Mouse (Mus musculus) liver, embryonic 11.5 days (tissue): Measurements from ENCODE around the gene Akap10. TPM values are rescaled to one million over a fixed set of nuclear protein-coding genes. Genes with fewer than 3 reads are reported as not detected.
A peak's percentile ranks its signal among the peaks of the same experiment; 100 is the strongest.

ENCODE experiments used
- ATAC-seq: fragments of 200-750 bp; cut with Nextera tagmentation; replicated peaks from 2 replicates; pipeline ENCODE4 v1.8.0; 2017; ENCODE audit warnings: moderate number of reproducible peaks, mild to moderate bottlenecking, moderate TSS enrichment, moderate library complexity; ENCODE audit not compliant: low FRiP score
- DNase-seq: peaks from one replicate; pipeline ENCODE4 v3.0.0-alpha.2; 2017; ENCODE audit warnings: low spot score
- H3K27ac ChIP-seq: fragments of 300-500 bp; sonication (generic); 2 replicates; pipeline ENCODE4 v1.5.1; 2014; ENCODE audit warnings: mild to moderate bottlenecking, low read depth, low read length, control low read depth
- H3K27me3 ChIP-seq: fragments of 300-500 bp; sonication (generic); replicated peaks from 2 replicates; pipeline ENCODE4 v1.6.1; 2014; ENCODE audit warnings: low read length, mixed read lengths; ENCODE audit not compliant: control insufficient read depth, insufficient read depth
- H3K36me3 ChIP-seq: fragments of 300-500 bp; sonication (generic); 2 replicates; pipeline ENCODE4 v1.6.1; 2014; ENCODE audit warnings: mild to moderate bottlenecking, low read length, moderate library complexity, mixed read lengths; ENCODE audit not compliant: control insufficient read depth, insufficient read depth
- H3K4me1 ChIP-seq: fragments of 300-500 bp; sonication (generic); replicated peaks from 2 replicates; pipeline ENCODE4 v1.6.1; 2014; ENCODE audit warnings: low read length, mixed read lengths; ENCODE audit not compliant: control insufficient read depth, insufficient read depth
- H3K4me2 ChIP-seq: fragments of 300-500 bp; sonication (generic); 2 replicates; pipeline ENCODE4 v1.6.1; 2014; ENCODE audit warnings: mild to moderate bottlenecking, control low read depth, moderate library complexity
- H3K4me3 ChIP-seq: fragments of 300-500 bp; sonication (generic); 2 replicates; pipeline ENCODE4 v1.5.1; 2014; ENCODE audit warnings: low read depth, low read length, control low read depth
- H3K9ac ChIP-seq: fragments of 300-500 bp; sonication (generic); 2 replicates; pipeline ENCODE4 v1.6.1; 2014; ENCODE audit warnings: low read depth, low read length, control low read depth
- H3K9me3 ChIP-seq: fragments of 300-500 bp; sonication (generic); 2 replicates; pipeline ENCODE4 v1.6.1; 2016; ENCODE audit warnings: low read length, inconsistent platforms, mixed read lengths; ENCODE audit not compliant: control insufficient read depth
- WGBS: fragments of 180-500 bp; shearing (Covaris S2); extraction: QIAGEN DNeasy Blood & Tissue Kit; methylation state at CpG from one replicate; pipeline ENCODE4 v1.1.7; 2014; 5-methylcytosine and 5-hydroxymethylcytosine counted together
- polyA plus RNA-seq: library from polyadenylated mRNA; unstranded; fragments of >200 nt; fragmentation: Nextera tagmentation; extraction: Ambion mirVana; gene quantifications from 2 replicates; pipeline ENCODE4 v1.2.1, GENCODE M21; 2014

Akap10 gene
- polyA plus RNA-seq, 1 experiment from 2014 or later = 17.9 TPM

GRCm38 (mm10) chr11:61950632-61951031 is 20.6 kb upstream of the Akap10 start:
- DNase-seq (peak; percentile 79), ATAC-seq (0 out of 2 replicates have a peak, but pooled peaks have one; percentile 34)
- Histone ChIP-seq H3K27ac (no peak overlapping the region), H3K36me3 (no peaks in the 10 kb centered on the region), H3K4me1 (no peaks in the 10 kb centered on the region), H3K4me2 (no peak overlapping the region), H3K27me3 (no peaks in the 10 kb centered on the region), H3K9me3 (no peaks in the 10 kb centered on the region), H3K9ac (no peak overlapping the region), H3K4me3 (no peak overlapping the region)
- WGBS = 18% methylated on average over 10 of the region's 10 CpGs

GRCm38 (mm10) chr11:61949315-61949714 is 19.3 kb upstream of the Akap10 start:
- H3K27ac ChIP-seq = no peak overlapping the region
- no peak overlapping the region for H3K9ac ChIP-seq
- no peaks in the 10 kb centered on the region for H3K36me3 ChIP-seq
- no peaks in the 10 kb centered on the region for H3K4me1 ChIP-seq
- no peaks in the 10 kb centered on the region for H3K27me3 ChIP-seq
- 4% methylated on average over 3 of the region's 3 CpGs for WGBS
- H3K4me2 ChIP-seq = no peak overlapping the region
- H3K9me3 ChIP-seq = no peaks in the 10 kb centered on the region
- no peak overlapping the region for H3K4me3 ChIP-seq
- DNase-seq (no peak), ATAC-seq (no peak)

- ATAC-seq (no peak), DNase-seq (no peak)
- H3K36me3 ChIP-seq = no peaks in the 10 kb centered on the region
Observed at GRCm38 (mm10) chr11:61946608-61947007, 16.6 kb upstream of the Akap10 start.

GRCm38 (mm10) chr11:61944417-61944816 is 14.4 kb upstream of the Akap10 start:
- H3K9ac ChIP-seq = no peak overlapping the region
- whole genome bisulfite sequencing = 67% methylated on average over 9 of the region's 9 CpGs
- H3K36me3 ChIP-seq = no peaks in the 10 kb centered on the region
- no peaks in the 10 kb centered on the region for H3K9me3 ChIP-seq
- H3K4me3 ChIP-seq = no peak overlapping the region
- DNase-seq (no peak), ATAC-seq (no peak)
- H3K27me3 ChIP-seq = no peaks in the 10 kb centered on the region
- no peak overlapping the region for H3K27ac ChIP-seq
- H3K4me2 ChIP-seq = no peak overlapping the region
- no peaks in the 10 kb centered on the region for H3K4me1 ChIP-seq

More at GRCm38 (mm10) chr11:61946608-61947007, 16.6 kb upstream of the Akap10 start:
- WGBS = 84% methylated on average over 4 of the region's 4 CpGs
- Histone ChIP-seq H3K4me1 (no peaks in the 10 kb centered on the region), H3K9ac (no peak overlapping the region), H3K4me2 (no peak overlapping the region), H3K9me3 (no peaks in the 10 kb centered on the region), H3K4me3 (no peak overlapping the region), H3K27ac (no peak overlapping the region), H3K27me3 (no peaks in the 10 kb centered on the region)

- no peak for DNase-seq
- Histone ChIP-seq H3K9me3 (no peaks in the 10 kb centered on the region), H3K9ac (no peak overlapping the region), H3K27me3 (no peaks in the 10 kb centered on the region), H3K4me2 (no peak overlapping the region), H3K36me3 (no peaks in the 10 kb centered on the region), H3K4me1 (no peaks in the 10 kb centered on the region), H3K27ac (no peak overlapping the region), H3K4me3 (no peak overlapping the region)
- 71% methylated on average over 2 of the region's 2 CpGs for WGBS
- ATAC-seq = no peak
Observed at GRCm38 (mm10) chr11:61942903-61943302, 12.9 kb upstream of the Akap10 start.

- Histone ChIP-seq H3K9me3 (no peaks in the 10 kb centered on the region), H3K4me3 (no peak overlapping the region), H3K9ac (no peak overlapping the region), H3K27me3 (no peaks in the 10 kb centered on the region), H3K4me2 (no peak overlapping the region), H3K4me1 (no peaks in the 10 kb centered on the region), H3K27ac (no peak overlapping the region), H3K36me3 (no peaks in the 10 kb centered on the region)
- ATAC-seq (no peak), DNase-seq (no peak)
- 75% methylated on average over 1 of the region's 1 CpGs for WGBS
Observed at GRCm38 (mm10) chr11:61937761-61938160, 7.7 kb upstream of the Akap10 start.

GRCm38 (mm10) chr11:61930640-61931586 is 861 bp upstream of the Akap10 start:
- Histone ChIP-seq H3K9me3 (no peaks in the 10 kb centered on the region), H3K4me3 (peak overlapping the region; percentile 99)
- peak; percentile 21 for ATAC-seq

GRCm38 (mm10) chr11:61929323-61930097 is 542 bp downstream of the Akap10 start:
- Histone ChIP-seq H3K4me1 (peaks cover 25% of the 10 kb centered on the region), H3K9me3 (no peaks in the 10 kb centered on the region), H3K27me3 (no peaks in the 10 kb centered on the region), H3K27ac (peak overlapping the region; percentile 96), H3K4me2 (peak overlapping the region; percentile 95), H3K4me3 (peak overlapping the region; percentile 99), H3K36me3 (no peaks in the 10 kb centered on the region), H3K9ac (peak overlapping the region; percentile 96)
- no peak for DNase-seq
- peak; percentile 60 for ATAC-seq
- 1% methylated on average over 47 of the region's 47 CpGs for WGBS

More at GRCm38 (mm10) chr11:61930640-61931586, 861 bp upstream of the Akap10 start:
- no peak for DNase-seq
- peak overlapping the region; percentile 95 for H3K4me2 ChIP-seq
- H3K9ac ChIP-seq = peak overlapping the region; percentile 96
- H3K27ac ChIP-seq = peak overlapping the region; percentile 96
- H3K4me1 ChIP-seq = peaks cover 25% of the 10 kb centered on the region
- no peaks in the 10 kb centered on the region for H3K36me3 ChIP-seq
- WGBS = 17% methylated on average over 11 of the region's 11 CpGs
- no peaks in the 10 kb centered on the region for H3K27me3 ChIP-seq
